Mouse (Mus musculus) spleen, adult 2 months (tissue): Measurements from ENCODE around the gene Gadd45g. TPM values are rescaled to one million over a fixed set of nuclear protein-coding genes. Genes with fewer than 3 reads are reported as not detected.

Source experiments
- DNase-seq, 2 experiments: peaks; one replicate each; pipeline versions ENCODE4 v3.0.0 to v3.0.0-alpha.2; 2012 to 2021; ENCODE audit warnings: low spot score in 2 of 2, low read depth in 1 of 2
- H3K27ac ChIP-seq: fragments of 200-500 bp; 2 replicates; pipeline ENCODE4 v1.5.1; 2012; ENCODE audit warnings: low read length, inconsistent platforms; ENCODE audit not compliant: insufficient read depth
- H3K27me3 ChIP-seq: fragments of 200-500 bp; 2 replicates; pipeline ENCODE4 v1.6.1; 2012; ENCODE audit warnings: mild to moderate bottlenecking, moderate library complexity, low read length, inconsistent platforms; ENCODE audit not compliant: control insufficient read depth, insufficient read depth
- H3K36me3 ChIP-seq: fragments of 200-500 bp; 2 replicates; pipeline ENCODE4 v1.6.1; 2012; ENCODE audit warnings: mild to moderate bottlenecking, low read length, inconsistent platforms; ENCODE audit not compliant: control insufficient read depth, insufficient read depth
- H3K4me1 ChIP-seq: fragments of 200-500 bp; 2 replicates; pipeline ENCODE4 v1.6.1; 2011; ENCODE audit warnings: inconsistent platforms; ENCODE audit not compliant: control insufficient read depth, insufficient read depth, insufficient read length
- H3K4me3 ChIP-seq: fragments of 200-500 bp; 2 replicates; pipeline ENCODE4 v1.5.1; 2011; ENCODE audit warnings: mild to moderate bottlenecking, inconsistent platforms; ENCODE audit not compliant: insufficient read depth, insufficient read length; ENCODE audit errors: extremely low read depth
- CTCF ChIP-seq: fragments of 200-500 bp; IDR thresholded peaks from 2 replicates; pipeline ENCODE4 v1.5.1; 2011; ENCODE audit warnings: mild to moderate bottlenecking, inconsistent platforms; ENCODE audit not compliant: insufficient read depth, insufficient read length, insufficient replicate concordance; ENCODE audit errors: extremely low read depth
- POLR2A ChIP-seq: fragments of 200-500 bp; IDR thresholded peaks from 2 replicates; pipeline ENCODE4 v1.6.1; 2011; ENCODE audit warnings: low read depth, low read length, inconsistent platforms
- WGBS: fragments of 180-500 bp; shearing (Covaris S2); methylation state at CpG from one replicate; pipeline ENCODE4 v1.1.7; 2018; 5-methylcytosine and 5-hydroxymethylcytosine counted together
- polyA plus RNA-seq: library from polyadenylated mRNA; depleted of rRNA; stranded (reverse); fragments of >200 nt; gene quantifications from 2 replicates; pipeline ENCODE4 v1.2.3, GENCODE M21; 2012

The Gadd45g gene
- polyA plus RNA-seq, 1 experiment = 14.6 TPM

DNA sequence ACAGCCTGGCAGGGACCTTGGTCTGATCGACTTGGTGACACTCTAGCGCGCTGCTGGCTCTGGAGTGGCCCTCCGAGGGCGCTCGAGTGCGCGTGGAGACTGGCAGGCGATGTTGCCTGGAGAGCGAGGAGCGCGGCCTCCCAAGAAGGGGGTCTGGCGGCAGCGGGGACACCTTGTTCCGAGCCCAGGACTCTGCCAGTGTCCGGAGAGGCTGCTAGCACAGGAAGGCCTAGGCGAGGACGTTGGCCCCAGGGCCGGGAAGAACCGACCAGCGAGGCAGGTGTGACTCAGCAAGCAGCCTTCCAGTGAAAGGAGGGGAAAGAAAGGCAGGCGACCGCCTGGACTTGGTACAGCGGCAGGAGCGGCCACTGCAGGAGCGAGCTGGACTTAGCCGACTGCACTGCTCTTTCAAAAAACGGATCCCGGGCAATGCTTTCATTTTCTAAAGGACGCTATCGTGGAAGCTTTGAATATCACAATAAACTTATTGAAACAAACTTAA lies 1.6 kb downstream of the Gadd45g start:
- under 1% methylated on average over 31 of the region's 31 CpGs for WGBS
- peaks cover 13% of the 10 kb centered on the region; the same call in 1 of the 2 replicates for H3K4me1 ChIP-seq
- DNase-seq = peak in 1 of 2 experiments; percentile 68

GRCm38 (mm10) chr13:51848481-51849240 lies 2.2 kb downstream of the Gadd45g start:
- H3K27me3 ChIP-seq = no peaks in the 10 kb centered on the region
- H3K36me3 ChIP-seq = no peaks in the 10 kb centered on the region
- DNase-seq = no peak
- H3K4me1 ChIP-seq = peaks cover 13% of the 10 kb centered on the region; the same call in 1 of the 2 replicates
- H3K4me3 ChIP-seq = peak overlapping the region; percentile 96
- TF ChIP-seq POLR2A = no peak
- no peak for TF ChIP-seq CTCF
- WGBS = 2% methylated on average over 20 of the region's 20 CpGs
- H3K27ac ChIP-seq = 0 out of 2 replicates have a peak overlapping the region, but pooled peaks have one; percentile 8

More for the DNA sequence above, 1.6 kb downstream of the Gadd45g start:
- Histone ChIP-seq H3K27me3 (no peaks in the 10 kb centered on the region), H3K36me3 (no peaks in the 10 kb centered on the region), H3K4me3 (peak overlapping the region; percentile 96), H3K27ac (peak overlapping the region; percentile 18; the same call in 1 of the 2 replicates)
- peak; percentile 35; the same call in 1 of the 2 replicates for TF ChIP-seq CTCF
- no peak for TF ChIP-seq POLR2A

DNA sequence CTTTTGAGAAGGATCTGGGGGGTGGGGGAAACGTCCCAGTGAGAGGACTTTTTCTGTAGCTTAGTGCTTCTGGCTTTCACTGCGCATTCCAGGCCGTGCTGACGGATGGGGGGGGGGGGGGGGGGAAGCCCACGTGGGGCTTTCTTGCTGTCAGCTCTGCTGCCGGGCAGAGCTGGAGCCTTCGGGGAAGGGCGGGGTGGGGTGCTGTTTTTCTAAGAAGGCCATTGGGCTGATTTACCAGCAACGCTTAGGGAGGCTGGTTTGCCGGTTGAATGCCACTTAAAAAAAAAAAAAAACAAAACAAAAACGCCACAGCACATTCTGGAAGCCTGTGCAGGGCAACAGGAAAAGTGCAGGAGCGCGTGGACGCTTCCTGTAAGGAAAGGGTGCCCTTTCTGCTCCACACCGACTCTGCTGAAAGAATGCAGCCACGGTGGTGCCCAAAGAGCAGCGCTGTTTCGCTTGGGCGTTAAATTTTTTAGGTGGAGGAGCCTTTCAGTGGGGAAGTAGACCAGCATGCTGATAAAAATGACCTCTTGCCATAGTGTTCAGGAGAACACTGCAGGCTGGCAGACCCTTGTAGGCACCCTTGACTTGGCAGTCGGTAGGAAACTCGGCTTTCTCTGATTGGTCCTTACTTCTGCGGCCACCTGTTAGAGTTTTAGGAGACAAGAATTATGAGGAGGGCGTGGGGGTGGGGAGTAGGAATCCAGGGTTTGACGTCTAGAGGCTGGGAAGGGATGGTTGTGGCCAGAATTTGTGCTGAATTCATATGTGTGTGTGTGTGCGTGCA lies 3.0 kb downstream of the Gadd45g start:
- 9% methylated on average over 25 of the region's 25 CpGs for WGBS
- Histone ChIP-seq H3K27me3 (no peaks in the 10 kb centered on the region), H3K4me1 (peaks cover 13% of the 10 kb centered on the region; the same call in 1 of the 2 replicates), H3K4me3 (peak overlapping the region; percentile 12; the same call in 1 of the 2 replicates), H3K36me3 (no peaks in the 10 kb centered on the region), H3K27ac (no peak overlapping the region)
- TF ChIP-seq CTCF (no peak), POLR2A (no peak)
- DNase-seq = no peak

DNA sequence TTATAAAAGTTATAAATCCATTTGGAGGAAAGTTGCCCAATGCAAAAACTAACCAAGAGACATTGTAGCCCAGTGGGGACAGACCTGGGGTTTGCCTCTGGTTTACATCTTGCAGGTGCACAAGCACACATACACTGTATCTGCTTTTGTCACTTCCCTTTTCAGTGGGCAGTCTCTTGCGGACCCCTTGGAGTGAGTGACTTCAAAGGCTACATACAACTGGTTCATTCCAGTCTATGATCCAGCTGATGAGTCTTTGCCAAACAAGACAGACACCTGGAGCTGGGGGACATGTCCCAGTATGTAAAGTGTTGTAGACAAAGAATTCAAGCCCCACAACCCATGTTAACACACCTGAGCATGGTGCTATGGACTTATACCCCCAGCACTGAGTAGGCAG lies 4.1 kb downstream of the Gadd45g start:
- 38% methylated on average over 1 of the region's 1 CpGs for WGBS
- Histone ChIP-seq H3K4me3 (no peak overlapping the region), H3K27me3 (no peaks in the 10 kb centered on the region), H3K27ac (no peak overlapping the region), H3K4me1 (peaks cover 9% of the 10 kb centered on the region; the same call in 1 of the 2 replicates), H3K36me3 (no peaks in the 10 kb centered on the region)
- TF ChIP-seq CTCF = no peak
- TF ChIP-seq POLR2A = no peak
- DNase-seq = no peak

- WGBS = 73% methylated on average over 7 of the region's 7 CpGs
- no peaks in the 10 kb centered on the region for H3K27me3 ChIP-seq
- no peaks in the 10 kb centered on the region for H3K36me3 ChIP-seq
- no peak overlapping the region for H3K4me3 ChIP-seq
- peaks cover 7% of the 10 kb centered on the region; the same call in 1 of the 2 replicates for H3K4me1 ChIP-seq
- H3K27ac ChIP-seq = no peak overlapping the region
- no peak for TF ChIP-seq CTCF
- no peak for TF ChIP-seq POLR2A
- DNase-seq = no peak
These were observed 6.2 kb downstream of the Gadd45g start for GRCm38 (mm10) chr13:51852560-51853190.

GRCm38 (mm10) chr13:51853301-51854243 lies 7.1 kb downstream of the Gadd45g start:
- Histone ChIP-seq H3K36me3 (no peaks in the 10 kb centered on the region), H3K27ac (no peak overlapping the region), H3K27me3 (no peaks in the 10 kb centered on the region), H3K4me3 (no peak overlapping the region), H3K4me1 (peaks cover 4% of the 10 kb centered on the region; the same call in 1 of the 2 replicates)
- TF ChIP-seq CTCF (no peak), POLR2A (no peak)
- no peak for DNase-seq
- WGBS = 67% methylated on average over 16 of the region's 16 CpGs
